Mouse (Mus musculus) thymus, adult 2 months (tissue): ENCODE data around the gene Fam198a.

Source experiments
- CTCF ChIP-seq: fragments of 200-500 bp; IDR thresholded peaks from 2 replicates; pipeline ENCODE4 v1.5.1; 2012; ENCODE audit warnings: mild to moderate bottlenecking, control low read depth, low read length, moderate library complexity, borderline replicate concordance; ENCODE audit not compliant: control insufficient read depth, poor library complexity, insufficient read depth; ENCODE audit errors: extremely low read depth
- POLR2A ChIP-seq: fragments of 200-500 bp; IDR thresholded peaks from 2 replicates; pipeline ENCODE4 v1.6.1; 2012; ENCODE audit warnings: mild to moderate bottlenecking, low read length, control low read depth, moderate library complexity; ENCODE audit not compliant: control insufficient read depth, poor library complexity, insufficient read depth; ENCODE audit errors: extremely low read depth

DNA sequence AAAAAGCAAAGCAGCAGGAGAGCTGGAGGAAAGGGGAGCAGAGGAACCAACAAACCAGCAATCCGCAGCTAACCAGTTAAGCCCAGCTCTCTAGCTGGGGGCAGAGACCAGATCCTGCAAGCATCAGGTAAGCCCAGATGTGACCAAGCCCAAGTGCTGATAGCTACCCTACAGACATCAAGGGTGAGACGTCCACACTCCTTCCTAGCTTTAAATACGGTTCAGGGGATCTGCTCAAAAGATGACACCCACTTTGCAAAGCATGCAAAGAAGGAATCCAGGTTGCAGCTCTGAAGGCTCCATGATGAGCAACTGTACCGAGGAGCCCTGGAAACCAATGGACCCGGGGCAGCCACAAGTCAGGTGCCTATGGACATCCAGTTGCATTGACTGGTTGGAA lies 44.3 kb upstream of the Fam198a start:
- TF ChIP-seq CTCF (no peak), POLR2A (no peak)
